Mouse (Mus musculus) liver (tissue): ENCODE data around the gene Hpse2.

Experiments
- DNase-seq: peaks from one replicate; pipeline ENCODE4 v3.0.0-alpha.2; 2020; ENCODE audit warnings: mixed read lengths

The Hpse2 gene

DNA sequence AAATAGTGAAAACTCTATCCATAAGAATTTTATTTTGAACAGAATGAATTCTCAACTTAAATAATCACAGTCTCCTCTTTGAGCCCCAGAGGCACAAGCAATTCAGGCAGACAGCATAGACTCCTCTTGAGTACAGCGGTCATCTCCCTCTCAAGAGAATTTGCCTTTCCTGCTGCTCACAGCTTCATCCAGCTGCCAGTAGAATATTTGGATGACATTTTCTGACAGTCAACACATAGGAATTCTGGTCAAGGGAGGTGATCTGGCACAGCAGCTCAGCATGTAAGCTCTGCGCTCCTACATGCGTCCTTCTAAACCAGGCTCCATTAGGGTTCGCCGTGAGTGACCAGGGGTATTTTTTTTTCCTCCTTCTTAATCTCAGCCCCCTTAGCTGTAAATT lies 232.6 kb downstream of the Hpse2 start:
- DNase-seq: no peak

DNA sequence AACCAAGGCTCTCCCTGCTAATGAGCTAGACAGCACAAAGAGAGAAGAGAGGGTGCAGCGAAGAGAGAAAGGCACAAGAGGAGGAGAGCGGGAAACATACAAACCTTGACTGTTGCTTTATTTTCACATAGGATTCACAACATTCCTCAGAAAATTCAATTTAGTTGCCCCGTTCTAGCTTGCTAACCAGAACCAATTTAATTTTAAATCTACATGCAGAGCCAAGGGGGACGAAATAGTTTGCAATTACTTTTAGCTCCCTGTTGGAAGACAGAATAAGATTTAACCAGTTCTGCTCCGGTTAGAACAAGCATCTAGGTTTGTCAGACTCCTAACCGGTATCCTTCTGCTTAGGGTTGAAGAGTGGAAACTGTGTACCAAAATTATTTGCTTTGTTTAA lies 240.3 kb downstream of the Hpse2 start:
- DNase-seq: no peak

DNA sequence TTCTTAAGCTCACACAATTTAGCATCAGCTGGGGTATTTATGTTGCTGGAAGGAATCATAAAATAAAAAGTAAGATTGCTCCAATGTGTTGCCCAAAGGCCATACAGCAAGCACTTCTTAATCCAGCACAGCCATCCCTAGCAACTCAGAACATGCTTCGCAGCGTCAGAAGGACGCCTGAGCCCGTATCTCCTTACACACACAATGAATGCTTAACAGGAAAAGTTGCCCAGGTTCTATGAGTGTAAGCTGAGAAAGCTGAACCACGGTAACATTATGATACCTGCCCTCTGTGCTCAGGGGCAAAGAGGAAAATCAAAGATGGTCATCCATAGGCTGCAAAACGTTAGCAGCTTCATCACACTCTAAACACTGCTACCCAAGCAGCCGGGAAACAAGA lies 241.3 kb downstream of the Hpse2 start:
- no peak for DNase-seq

DNA sequence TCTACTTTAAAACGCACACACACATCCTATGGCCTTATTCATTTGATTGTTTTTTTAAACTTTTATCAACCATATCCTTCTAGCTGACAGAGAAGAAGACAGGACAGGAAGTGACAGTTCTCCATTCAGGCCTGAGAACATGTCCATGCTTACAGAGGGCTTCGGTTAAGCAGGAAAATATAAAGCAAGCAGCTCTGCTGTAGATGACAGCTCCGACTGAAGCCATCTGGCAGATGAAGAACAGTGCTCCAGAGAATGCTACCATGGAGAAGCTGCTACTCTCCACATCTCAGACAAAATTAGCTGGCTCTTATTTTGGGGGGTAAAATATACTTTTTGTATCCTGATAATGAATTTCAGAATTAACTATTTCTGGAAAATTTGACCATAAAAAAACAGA lies 246.5 kb downstream of the Hpse2 start:
- DNase-seq: no peak

- DNase-seq: no peak
These were observed 278.4 kb downstream of the Hpse2 start for GRCm38 (mm10) chr19:43109796-43110195.

DNA sequence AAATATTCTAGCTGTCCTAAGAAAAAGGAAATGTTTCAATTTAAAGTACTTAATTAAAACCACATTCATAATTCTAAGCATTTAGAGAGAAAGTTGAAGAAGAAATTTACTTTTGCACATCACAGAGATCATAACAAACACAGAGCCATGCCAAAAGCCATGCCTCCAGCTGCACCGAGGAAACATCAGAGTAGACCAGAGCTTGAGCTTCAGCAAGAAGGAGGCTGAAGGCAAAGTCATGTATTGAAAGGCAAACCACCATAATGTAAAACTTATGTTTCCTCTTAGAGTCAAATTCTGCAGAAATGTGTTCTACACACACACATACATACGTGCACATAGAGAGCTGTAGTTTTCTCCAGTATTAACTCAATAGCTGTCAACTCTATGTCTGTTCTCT lies 291.2 kb downstream of the Hpse2 start:
- DNase-seq: no peak

DNA sequence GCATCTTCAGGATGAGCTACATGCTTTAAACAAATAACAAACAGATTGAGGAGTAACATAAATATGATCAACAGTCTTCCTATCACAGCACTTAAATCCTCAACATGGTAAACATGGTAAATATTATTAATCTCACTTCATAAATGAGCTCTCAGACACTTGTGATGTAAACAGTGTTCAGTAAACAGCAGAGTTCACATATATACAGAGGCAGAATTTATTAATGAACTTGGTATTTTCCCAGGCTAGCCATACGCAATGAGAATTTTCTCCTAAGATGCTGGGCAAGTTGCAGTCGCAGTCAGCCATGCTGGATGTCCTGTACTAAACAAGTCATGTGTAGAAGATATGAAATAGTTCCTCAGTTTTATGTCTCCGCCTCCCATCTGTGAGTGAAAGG lies 300.9 kb downstream of the Hpse2 start:
- no peak for DNase-seq

- no peak for DNase-seq
These were observed 324.0 kb downstream of the Hpse2 start for GRCm38 (mm10) chr19:43064155-43064554.

- DNase-seq: no peak
These were observed 343.6 kb downstream of the Hpse2 start for GRCm38 (mm10) chr19:43044506-43044905.

GRCm38 (mm10) chr19:43042721-43043120 lies 345.4 kb downstream of the Hpse2 start:
- no peak for DNase-seq

GRCm38 (mm10) chr19:43042211-43042610 lies 345.9 kb downstream of the Hpse2 start:
- DNase-seq: no peak

DNA sequence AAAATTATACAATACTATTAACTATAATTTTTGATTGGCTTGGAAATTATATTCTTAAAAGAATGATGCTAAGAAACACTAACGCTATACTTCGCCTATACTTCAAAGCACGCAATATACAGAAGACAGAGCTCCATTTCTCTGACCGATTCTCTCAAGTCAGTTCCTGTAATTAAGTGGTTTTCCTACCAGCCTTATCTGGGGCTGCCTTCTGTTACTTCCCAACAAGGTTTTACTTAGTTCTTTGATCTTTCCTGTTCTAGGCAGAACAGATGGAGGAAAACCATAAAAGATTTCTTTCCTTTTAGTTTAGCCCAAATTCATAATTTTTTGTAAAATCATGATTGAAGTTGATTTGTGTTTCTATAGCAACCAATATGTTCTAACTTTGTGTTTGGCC lies 351.8 kb downstream of the Hpse2 start:
- no peak for DNase-seq

- peak; percentile 22 for DNase-seq
These were observed 360.9 kb downstream of the Hpse2 start for GRCm38 (mm10) chr19:43027305-43027704.

DNA sequence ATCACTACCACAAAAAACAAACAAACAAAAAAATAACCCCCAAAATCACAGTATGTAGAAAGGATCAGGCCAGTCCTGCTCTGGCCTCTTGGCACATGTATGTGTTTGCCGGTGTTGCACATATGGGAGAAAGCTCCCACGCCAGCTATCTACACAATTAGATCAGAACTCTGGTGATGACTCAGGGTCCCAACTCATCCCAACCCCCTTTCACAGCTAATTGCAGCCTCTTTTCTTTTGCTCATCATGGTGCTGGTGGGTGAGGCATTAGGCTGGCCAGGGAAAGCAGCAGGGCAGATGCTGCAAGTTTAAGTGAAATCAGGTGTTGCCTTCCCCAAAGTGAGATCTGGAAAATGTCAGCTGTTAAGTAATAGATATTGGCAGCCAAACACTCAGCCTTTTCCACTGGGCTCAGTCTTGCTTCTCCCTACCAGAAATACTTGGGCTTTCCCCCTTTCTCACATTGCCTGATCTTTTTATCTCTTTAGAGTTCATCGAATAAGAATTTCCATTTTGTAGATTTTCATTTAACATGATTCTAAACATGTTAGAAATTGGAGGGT lies 365.5 kb downstream of the Hpse2 start:
- no peak for DNase-seq

DNA sequence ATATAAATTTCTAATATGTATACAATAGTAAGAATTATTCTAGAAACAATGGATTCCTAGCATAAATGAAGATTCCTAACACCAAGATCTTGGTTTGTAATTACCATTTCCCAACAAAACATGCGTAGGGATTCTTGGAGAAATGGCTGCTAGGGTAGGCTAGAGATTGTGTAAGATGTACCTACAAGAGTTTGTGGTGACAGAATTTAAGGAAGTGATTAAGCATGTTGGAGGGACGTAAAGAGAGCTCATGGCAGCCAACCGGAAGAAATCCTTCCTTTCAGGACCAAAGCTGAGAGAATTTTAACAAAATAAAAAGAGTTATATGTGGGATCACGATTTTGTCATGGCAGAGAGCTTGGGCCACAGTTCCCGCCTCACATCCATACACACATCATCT lies 369.4 kb downstream of the Hpse2 start:
- DNase-seq: no peak

DNA sequence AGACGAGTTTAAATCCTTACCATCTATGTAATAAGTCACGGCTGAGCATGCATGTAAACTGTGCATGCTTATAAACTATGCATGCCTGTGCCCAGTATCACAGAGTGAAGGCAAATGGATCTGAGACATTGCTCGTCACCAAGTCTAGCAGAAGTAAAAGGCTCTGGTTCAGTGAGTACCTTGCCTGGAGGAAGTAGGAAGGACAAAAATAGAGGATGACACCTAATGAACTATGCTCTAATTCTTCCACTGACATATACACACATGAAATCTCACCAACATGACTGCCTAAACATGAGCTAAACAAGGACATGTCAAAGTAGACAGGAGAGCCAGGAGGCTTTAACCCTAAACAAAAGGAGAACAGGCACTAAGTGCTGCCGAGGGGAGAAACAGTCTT lies 391.7 kb downstream of the Hpse2 start:
- no peak for DNase-seq

GRCm38 (mm10) chr19:42988833-42989232 lies 399.3 kb downstream of the Hpse2 start:
- DNase-seq: no peak

DNA sequence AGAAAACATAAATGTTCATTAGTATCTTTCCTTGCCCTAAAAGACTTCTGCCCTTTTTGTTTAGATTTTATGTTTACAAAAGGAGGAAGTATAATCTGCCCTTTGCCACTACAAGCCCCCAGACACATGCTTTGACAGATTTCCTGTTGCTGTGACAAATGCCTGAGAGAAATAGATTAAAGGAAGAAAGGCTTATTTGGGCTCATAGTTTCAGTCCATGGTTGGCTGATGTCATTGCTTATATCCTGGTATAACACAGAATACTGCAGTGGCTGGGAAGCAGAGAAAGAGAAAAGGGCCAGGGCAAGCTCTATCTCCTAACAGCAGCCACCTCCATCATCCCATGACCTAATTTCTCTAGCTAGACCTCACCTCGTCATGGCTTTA lies 401.8 kb downstream of the Hpse2 start:
- DNase-seq: no peak

- no peak for DNase-seq
These were observed 402.5 kb downstream of the Hpse2 start for GRCm38 (mm10) chr19:42985372-42986314.

DNA sequence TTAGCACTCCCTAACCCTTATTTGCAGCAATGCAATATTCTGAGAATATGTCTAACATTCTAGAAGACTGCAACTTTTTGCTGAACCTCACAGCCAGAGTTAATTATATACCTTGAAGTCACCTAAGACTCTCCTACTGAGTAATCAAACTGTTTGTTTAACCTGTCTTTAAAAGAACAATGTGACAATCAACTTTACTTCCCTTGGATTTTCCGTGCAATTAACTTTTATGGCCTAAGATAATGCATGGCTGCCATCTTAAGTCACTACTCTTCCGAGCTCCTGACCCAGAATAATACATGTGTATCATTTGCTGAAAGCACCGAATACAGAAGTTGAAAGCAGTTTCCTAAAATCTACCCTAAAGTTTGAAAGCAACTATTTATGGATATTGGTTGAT lies 407.6 kb downstream of the Hpse2 start:
- no peak for DNase-seq

DNA sequence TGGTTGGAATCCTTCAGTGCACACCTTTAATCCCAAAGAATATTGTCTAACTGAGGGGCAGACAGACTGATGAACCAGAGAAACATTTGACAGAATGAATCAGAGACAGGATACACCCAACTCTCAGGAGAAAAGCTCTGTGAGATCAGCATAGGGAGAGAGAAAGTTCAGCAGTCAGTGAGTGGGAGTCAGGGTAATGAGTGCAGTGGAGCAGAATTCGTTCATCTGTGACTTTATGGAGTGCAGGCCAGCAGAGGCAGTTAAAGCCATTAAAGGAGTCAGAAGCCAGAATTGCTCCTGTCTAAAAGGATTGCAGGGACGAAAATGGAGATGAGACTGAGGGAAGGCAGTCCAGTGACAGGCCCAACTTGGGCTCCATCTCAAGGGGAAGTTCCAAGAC lies 410.2 kb downstream of the Hpse2 start:
- DNase-seq: no peak

DNA sequence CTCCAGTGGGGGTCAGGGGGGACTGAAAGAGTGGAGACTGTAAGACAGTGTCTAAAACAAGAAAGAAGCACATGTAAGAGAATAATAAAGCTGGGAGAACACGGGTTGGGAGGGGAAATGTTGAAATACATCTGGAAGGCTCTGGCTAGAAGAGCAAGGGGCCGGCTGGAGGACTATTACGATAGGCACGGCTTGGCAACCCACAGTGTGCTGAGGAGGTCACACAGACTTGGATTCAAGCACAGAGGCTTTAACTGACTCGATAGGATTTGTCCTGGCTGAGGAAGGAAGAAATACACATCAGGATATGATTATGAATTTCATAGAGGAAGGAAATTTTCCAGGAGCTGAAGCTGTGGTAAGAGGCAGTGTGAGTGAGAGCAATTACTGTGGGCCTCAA lies 414.4 kb downstream of the Hpse2 start:
- DNase-seq: no peak

- no peak for DNase-seq
These were observed 423.0 kb downstream of the Hpse2 start for GRCm38 (mm10) chr19:42965171-42965570.

- DNase-seq: no peak
These were observed 440.0 kb downstream of the Hpse2 start for GRCm38 (mm10) chr19:42948114-42948636.
